Mouse (Mus musculus) common myeloid progenitor, adult 5-6 weeks (primary cell): ENCODE data around the gene H1foo. TPM values are rescaled to one million over a fixed set of nuclear protein-coding genes. Genes with fewer than 3 reads are reported as not detected.

Source experiments
- ATAC-seq: replicated peaks from 2 replicates; pipeline ENCODE4 v1.8.0; 2016; ENCODE audit warnings: low read depth, mild to moderate bottlenecking, moderate TSS enrichment, inconsistent platforms; ENCODE audit not compliant: poor library complexity, severe bottlenecking
- total RNA-seq: library from RNA; stranded (forward); fragments of 200-1000, 187-1606 nt; gene quantifications from 2 replicates; pipeline ENCODE4 v1.2.3, GENCODE M21; 2017

Gene H1foo
- total RNA-seq, 1 experiment from 2014 or later, result not detected

- ATAC-seq, result no peak
Observed at GRCm38 (mm10) chr6:115959151-115959691, 14.5 kb downstream of the H1foo start.

- no peak for ATAC-seq
Observed at GRCm38 (mm10) chr6:115960322-115960721, 15.6 kb downstream of the H1foo start.

GRCm38 (mm10) chr6:115961743-115962142 lies 17.0 kb downstream of the H1foo start:
- no peak for ATAC-seq

GRCm38 (mm10) chr6:115962439-115963085 lies 17.8 kb downstream of the H1foo start:
- ATAC-seq, result no peak

- no peak for ATAC-seq
Observed at GRCm38 (mm10) chr6:115963656-115964055, 18.9 kb downstream of the H1foo start.

- ATAC-seq, result no peak
Observed at GRCm38 (mm10) chr6:115966227-115966966, 21.7 kb downstream of the H1foo start.

GRCm38 (mm10) chr6:115967291-115967880 lies 22.6 kb downstream of the H1foo start:
- ATAC-seq, result no peak

GRCm38 (mm10) chr6:115968086-115968485 lies 23.3 kb downstream of the H1foo start:
- ATAC-seq, result no peak

GRCm38 (mm10) chr6:115968700-115969099 lies 24.0 kb downstream of the H1foo start:
- ATAC-seq, result 0 out of 2 replicates have a peak, but pooled peaks have one; percentile 17

DNA sequence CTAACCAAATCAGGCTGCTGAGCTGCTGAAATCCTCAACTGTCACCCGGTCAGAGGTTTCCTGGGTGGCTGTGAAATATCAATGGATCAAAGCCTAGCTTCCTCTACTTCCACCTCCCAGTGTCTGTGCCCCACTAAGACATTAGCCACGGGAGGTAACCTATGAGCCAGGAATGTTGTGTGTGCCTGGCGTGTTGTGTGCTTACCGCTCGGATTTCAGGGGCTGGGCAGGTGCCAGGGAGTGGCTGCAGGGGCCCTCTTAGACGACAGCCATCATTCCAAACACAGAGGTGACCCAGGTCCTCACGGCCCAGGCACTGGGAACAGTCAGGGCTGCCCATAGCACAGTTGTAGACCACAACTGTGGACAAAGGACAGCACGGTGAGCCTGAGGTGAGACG lies 24.4 kb downstream of the H1foo start:
- ATAC-seq, result no peak

DNA sequence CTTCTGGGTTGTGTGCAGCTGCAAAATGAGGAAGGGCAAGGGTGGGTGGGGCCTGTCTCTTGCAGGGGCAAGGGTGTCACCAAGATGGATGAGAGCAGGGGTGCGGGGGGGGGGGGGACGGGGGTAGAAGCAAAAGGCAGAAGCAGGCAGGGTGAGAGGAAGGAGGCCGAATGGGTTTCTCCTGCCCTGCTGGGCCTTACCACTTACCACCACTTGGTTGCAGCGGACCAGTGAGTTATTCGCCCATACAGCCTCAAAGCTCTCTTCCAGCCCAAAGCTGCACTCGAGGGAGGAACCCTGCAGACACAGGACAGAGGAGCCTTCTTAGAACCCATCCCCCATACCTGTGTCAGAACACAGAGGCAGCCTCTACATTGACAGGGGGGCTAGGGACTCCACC lies 25.2 kb downstream of the H1foo start:
- ATAC-seq, result peak; percentile 39

- ATAC-seq, result 0 out of 2 replicates have a peak, but pooled peaks have one; percentile 7
Observed at GRCm38 (mm10) chr6:115971273-115972060, 26.7 kb downstream of the H1foo start.

- ATAC-seq, result no peak
Observed at GRCm38 (mm10) chr6:115972083-115972764, 27.5 kb downstream of the H1foo start.

DNA sequence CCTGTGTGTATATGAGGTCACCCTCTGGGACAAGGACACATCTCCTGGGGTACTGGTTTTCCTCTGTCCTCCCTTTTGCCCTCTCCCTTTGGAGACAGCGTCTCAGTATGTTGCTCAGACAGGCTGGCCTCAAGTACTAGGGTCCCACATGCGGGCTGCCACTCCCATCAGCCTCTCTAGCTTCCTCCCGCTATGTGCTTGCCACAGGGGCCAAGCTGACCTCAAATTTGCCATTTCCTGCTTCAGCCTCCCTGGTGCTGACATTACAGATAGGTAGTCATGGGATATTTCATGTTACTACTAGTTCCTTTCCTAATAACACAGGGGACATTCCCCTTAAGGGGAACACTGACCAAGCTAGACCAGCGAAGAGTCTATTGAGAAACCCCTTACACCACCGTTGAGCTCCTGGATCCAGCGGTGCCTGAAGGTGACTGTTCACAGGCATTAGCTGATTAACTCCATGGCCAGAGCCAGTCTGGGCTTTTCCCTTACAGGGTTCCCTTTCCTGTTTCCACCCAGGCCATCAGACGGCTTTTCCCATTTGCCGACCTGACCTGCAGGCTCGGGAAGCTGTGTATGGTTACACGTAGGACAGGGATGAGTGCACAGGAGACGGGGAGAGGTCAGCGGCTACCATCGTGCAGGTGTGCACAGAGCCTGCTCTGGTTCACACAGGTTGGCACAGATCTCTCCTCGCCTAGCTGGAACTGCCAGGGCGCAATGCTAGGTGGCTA lies 28.6 kb downstream of the H1foo start:
- peak; percentile 33; the same call in 1 of the 2 replicates for ATAC-seq

GRCm38 (mm10) chr6:115973881-115974662 lies 29.3 kb downstream of the H1foo start:
- ATAC-seq, result no peak

DNA sequence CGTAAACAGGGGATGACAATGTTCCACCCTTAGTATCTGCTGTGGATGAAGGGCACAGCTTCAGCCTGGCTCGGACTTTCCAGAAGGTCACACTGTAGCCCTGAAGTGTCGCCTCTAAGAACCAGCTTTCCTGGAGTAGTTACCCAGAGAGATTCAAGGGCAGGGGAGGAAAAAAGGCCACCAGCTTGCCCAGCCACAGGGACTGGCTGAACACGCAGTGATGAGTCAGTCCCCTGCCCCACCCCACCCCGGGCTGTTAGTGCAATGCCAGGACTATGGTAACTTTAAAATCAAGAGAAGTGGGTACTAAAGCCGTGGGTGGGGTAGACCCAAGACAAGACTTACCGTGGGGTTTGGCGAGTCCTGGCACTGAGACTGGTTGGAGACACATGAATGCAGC lies 30.9 kb downstream of the H1foo start:
- ATAC-seq, result no peak

DNA sequence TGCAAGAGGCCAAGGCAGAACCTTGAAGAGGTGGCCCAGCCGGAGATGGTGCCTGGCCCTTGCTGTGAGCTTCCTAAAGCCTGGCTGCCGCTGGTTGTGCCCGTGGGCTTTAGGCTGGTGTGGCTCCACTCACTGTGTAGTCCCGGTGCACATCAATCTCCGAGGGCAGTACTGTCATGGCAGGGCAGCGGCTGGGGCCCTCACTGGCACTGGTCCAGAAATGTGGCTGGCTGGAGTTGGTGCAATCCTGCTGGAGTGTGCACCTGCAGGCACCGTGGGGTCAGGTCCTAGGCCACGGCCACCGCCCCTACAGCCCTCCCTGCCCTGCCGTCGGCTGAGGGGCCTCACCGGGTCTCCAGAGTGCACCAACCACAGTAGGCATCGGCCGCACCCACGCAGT lies 33.1 kb downstream of the H1foo start:
- no peak for ATAC-seq

DNA sequence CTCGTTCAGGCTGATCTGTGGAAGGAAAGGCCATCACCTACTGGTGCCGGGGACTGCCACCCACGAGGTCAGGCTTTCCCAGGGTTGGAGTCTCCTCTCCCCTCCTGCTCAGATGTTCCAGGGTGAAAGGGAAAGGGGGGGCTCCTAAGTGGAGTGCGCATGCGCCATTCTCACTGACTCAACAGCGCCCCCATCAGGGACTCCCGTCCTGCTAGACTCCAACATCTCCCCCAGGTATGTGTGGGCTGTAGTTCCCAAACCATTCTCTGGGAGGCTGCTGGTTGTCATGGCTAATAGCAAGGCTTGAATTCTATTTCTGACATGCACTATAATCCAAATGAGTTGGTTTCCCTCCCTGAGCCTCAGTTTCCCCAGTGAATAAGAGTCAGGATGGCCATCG lies 33.9 kb downstream of the H1foo start:
- ATAC-seq, result no peak
